Mouse (Mus musculus) v-Abl transformed pro-B cells (cell line): Measurements from ENCODE around the gene 1810037I17Rik.

Experiments used
- in situ Hi-C, 2 experiments: fragments of 400-800 bp; cut with MboI; formaldehyde crosslinking; loops; one replicate each; pipeline ENCODE4 v1.15.1; 2025; ENCODE audit not compliant: unreplicated experiment in 2 of 2

The 1810037I17Rik gene

DNA sequence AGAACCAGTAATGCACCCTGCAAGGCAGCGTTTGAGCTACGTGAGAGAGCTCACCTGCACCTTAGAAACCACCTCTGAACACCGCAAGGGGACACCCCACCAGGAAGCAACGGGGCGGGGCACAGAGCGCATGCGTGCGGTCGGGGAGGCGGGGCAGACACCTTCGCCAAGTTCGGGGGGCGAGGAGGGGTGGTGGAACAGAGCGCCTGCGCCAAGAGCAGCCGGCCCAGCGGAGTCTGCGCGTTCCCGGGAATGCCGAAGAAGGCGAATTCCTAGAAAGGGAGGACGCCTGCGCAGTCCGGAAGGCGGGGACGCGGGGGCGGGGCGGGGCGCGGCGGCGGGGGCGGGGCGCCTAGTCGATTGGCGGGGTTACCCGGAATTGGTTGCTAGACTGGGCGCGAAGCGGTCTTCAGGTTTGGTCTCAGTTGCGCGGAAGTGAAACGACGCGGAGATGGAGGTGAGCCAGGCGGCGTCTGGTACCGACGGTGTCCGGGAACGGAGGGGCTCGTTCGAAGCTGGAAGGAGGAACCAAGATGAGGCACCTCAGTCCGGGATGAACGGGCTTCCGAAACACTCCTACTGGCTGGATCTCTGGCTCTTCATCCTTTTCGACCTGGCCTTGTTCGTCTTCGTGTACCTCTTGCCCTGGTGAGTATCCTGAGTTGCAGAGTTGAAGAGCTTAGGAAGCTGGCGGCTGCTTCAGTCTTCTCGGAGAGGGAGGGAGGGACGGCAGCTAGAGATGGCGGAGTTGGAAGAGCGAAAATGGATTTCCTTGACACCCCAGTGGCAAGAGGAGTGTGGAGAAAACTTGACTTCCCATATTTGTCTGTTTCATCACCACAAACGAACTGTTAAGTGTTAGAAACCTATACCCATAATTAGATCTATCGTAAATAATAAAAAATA, at the start of gene 1810037I17Rik:
Gene 1810037I17Rik (plus strand): TSS at position 195 of the 906 bp plus-strand sequence.
- in situ Hi-C loops = loop anchor here (10.0 to 25.0 kb wide), 5 partner anchors 61 to 649 kb away; partner anchors contain the start of genes Bcar3 (in 1 of the 2), Dnttip2 (in 1 of the 2) and Usp53 (in 1 of the 2)

DNA sequence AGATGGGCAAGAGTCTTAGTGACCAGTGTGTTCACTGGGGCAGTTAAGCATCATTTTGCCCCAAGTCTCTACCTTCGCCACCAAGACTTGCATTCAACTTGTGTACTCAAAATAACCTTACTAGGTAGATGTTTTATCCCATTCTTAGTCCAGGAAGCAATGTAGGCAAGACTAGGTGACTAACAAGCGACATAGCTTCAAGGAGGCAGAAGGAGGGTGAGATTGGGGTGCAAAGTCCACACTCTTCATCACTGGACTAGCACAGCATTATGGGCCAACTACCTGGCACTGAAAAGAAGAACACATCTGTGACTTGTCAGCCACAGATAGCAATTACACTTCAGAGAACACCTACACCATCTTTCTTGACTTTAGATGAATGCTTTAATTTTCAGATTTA, 47.1 kb upstream of the 1810037I17Rik start:
- in situ Hi-C loops = no loop called here

DNA sequence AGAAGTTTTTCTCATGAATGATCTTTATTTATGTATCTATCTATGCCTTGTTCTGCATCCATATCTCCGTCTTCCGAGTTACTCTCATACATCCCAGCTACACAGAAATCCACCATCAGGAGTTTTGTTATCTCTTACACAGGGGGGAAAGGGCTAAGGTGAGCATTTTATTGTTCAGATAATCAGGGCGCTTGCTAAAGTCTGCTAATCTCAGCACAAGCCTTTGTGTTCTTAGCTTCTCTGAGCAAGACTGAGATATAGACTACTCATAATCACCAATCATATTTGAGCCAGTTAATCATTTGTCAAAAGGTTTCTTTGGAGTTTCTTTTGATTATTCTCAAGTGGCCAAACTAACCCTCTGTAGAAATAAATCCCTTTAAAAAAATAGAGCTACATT, 46.5 kb upstream of the 1810037I17Rik start:
- in situ Hi-C loops = no loop called here

DNA sequence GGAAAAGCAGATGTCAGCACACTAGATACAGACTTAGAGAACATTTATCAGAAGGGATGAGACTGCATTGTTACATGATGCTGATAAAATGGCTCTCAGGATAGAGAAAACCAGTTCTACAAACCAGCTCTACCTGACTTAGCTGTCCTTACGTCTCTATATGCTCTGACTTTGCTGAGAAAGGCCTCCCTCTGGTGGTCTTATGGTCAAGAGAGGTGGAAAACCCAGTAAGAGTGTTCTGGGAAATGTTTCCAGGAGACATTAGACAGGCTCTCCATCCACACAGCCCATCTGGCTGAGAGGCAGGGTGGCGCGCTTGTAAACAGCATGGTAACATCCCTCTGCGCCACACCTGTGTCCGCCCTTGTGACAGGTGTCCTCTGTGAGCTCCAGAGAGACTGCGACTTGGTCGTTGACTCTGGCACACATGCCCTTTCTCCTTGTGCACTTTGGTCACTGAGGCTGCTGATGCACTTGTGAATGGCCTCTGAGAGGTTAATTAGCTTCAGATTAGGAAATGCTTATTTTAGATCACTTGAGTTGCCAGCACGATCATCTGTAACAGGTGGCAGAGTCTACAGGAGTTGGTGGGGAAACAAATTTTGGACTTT, 45.2 kb upstream of the 1810037I17Rik start:
- in situ Hi-C loops = no loop called here

DNA sequence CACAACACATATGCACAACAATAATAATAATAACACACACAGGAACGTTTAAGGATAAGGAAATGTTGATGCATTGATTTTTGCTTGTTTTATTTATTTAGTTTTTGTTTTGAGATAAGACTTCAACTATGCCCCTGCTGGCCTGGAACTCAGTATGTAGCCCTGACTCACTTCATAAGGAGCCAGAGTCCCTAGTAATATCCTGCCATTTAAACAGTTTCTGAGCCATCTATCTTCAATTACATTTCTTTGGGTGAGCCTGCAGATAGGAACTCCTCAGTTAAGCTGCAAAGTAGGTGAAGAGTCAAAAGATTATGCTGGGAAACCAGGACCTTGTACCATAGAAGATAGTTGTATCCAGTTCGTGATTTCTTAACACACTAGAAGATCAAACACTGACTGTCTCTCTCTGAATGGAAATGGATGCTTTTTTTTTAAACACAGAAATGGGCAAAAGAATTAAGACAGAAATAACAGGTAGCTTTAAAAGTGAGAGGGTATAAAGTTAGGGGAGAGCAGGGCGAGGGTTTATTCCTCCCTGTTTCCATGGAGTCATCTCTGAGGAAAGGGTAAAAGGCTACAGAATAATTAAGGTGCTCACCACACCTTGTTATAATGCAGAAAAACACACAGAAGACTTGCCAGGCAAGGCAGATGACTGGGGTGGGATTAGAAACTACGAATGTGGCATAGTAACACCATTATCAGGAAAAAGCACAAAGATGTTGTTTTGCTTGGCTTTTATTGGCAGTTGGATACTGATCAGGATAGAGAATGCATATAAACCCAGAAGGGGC, 36.3 kb upstream of the 1810037I17Rik start:
- in situ Hi-C loops = no loop called here

DNA sequence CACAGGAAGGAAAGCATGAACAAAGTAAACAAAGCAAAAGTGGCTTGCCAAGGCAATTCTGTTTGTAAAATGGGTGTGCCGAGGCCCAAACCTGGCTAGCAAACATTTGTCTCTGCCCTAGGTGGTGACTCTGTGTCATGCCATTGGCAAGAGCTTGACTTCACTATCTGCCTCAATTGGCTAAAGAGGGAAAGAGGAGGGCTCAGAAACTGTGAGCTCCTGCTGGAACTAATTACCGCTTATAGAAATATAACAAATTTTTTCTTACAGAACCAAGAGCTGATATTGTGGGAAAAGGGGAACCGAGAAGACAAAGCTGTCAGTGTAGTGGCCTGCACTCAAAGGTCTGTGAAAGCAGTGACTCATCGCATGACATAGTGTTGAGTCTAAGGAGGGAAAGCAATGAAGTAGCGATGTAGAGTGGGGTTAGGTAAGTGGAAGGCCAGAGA, 35.6 kb upstream of the 1810037I17Rik start:
- in situ Hi-C loops = no loop called here

DNA sequence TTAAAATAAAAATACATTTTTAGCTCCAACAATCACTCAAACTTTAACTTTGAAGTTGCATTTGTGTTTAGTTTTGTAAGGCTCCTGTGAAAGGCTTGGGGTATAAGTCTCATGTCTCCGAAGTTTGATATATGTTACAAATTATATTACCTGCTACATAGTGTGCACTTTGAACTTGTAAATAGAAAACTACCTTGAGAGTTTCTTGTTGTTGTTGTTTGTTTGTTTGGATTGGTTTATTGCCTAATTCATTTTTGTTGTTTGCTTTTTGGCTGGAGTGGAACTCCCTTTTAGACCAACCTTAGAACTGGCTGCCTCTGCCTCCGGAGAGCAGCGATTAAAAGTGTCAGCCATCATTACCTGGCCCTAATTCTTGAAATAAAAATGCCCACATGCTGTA, 29.2 kb upstream of the 1810037I17Rik start, which contains the start of gene Fabp2:
Gene Fabp2 (plus strand): TSS at position 301 of the 400 bp plus-strand sequence.
- in situ Hi-C loops = no loop called here

DNA sequence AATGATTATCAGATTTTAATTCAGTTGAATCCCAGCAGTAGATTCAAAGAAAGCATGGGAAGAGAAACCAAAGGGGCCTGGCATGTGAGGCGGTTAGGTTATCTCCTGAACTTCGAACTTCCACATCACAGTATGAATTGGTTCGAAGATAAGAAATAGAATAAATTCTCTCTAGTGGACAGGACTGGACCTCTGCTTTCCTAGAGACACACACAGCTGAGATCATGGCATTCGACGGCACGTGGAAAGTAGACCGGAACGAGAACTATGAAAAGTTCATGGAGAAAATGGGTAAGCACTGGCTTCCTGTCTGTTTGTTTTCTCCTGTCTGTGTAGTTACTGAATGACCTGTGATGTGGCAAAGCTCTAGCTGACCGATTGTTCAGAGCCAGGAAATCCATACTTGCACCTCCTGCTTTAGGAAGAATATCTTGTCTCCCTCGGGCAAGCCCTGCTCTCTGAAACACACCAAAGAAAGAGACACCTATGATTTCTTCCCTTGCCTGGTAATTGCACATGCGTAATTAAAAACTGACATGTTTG, 28.7 kb upstream of the 1810037I17Rik start:
- in situ Hi-C loops = no loop called here

DNA sequence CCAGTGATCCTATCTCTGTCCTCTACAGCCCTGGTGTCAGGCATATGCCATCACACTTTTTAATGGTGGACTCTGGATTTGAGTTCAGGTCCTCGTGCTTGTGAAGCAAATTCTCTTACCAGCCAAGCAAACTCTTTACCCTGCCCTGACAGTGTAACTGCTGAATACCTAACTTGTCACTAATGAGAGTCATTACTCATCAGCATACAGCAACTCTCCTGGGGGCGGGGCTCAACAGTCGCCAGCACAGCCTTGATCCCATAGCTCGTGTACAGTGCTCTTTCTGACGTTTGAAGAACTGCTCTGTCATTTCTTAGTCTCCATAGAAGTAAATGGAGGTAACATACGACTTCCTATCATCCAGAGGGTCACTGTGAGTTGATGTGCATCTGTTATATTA, 25.7 kb upstream of the 1810037I17Rik start:
- in situ Hi-C loops = no loop called here

DNA sequence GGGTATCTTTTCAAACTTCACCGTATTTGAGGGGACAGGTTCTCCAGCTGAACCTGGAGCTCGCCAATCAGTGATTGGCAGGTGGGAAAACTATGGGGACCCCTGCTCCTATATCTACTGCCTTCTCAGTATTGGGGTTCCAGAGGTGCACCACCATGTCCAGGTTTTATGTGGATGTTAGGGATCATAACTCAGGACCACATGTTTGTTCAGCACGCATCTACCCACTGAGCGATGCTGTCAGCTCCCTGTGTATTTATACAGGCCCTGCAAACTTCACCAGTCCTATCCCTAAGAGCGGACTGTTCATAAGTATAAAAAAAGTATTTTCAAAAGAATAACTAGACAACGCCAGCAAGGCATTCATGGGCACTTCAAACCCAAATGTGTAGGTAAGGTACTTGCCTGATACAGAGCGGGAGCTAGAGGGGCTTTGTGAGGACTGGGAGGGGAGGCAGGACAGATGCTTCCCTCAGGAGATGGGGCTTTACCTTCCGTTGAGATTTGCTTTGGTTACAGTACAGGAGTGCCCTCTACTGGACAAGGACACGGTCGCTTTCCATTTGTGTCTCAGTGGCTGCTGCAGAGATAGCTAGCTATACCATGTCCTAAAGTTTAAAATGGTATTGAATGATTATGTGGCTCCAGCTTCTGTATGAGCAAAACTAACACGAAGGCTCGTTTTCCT, 20.1 kb upstream of the 1810037I17Rik start:
- in situ Hi-C loops = loop anchor here (10.0 to 25.0 kb wide), 4 partner anchors 259 to 1019 kb away; partner anchors contain the start of gene Bcar3 (in 1 of the 2)

DNA sequence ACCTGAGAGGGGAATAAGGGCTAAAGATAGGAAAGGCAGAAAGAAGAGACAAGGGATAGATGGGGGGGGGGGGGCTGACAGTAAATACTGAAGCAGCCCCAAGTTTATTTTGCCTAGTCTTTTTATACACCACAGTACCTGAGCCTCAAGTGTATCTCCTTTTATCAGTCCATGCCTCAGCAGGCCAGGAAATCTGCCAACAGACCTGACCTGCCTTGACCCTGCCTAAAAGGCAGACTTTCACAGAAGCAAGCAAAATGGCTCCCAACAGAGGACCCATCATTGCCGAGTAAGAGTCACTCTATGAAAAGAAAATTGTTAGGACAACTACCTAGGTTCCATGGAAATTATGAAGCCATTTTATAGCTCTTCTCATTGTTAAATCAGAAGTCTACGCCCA, 16.2 kb upstream of the 1810037I17Rik start:
- in situ Hi-C loops = loop anchor here (10.0 to 25.0 kb wide), 4 partner anchors 263 to 1023 kb away; partner anchors contain the start of gene Bcar3 (in 1 of the 2)

DNA sequence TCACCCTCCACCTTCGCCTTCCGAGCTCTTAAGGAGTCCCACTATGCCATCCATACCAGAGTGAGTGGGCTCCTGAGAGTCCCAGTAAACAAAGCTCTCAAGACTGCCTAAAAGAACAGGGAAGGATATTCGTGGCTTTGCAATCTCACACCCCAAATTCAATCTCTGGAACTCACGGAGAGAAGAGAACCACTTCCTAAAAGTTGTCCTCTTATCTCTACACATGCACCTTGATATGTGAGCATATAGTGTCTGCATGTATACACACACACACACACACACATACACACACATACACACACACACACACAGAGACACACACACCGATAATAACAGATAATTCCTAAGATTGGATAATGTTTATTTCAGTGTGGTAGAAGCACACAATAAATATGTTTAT, 8.5 kb upstream of the 1810037I17Rik start:
- in situ Hi-C loops = loop anchor here (25.0 kb wide), 2 partner anchors 428 to 628 kb away; partner anchors contain the start of gene Bcar3 (in 1 of the 2)

DNA sequence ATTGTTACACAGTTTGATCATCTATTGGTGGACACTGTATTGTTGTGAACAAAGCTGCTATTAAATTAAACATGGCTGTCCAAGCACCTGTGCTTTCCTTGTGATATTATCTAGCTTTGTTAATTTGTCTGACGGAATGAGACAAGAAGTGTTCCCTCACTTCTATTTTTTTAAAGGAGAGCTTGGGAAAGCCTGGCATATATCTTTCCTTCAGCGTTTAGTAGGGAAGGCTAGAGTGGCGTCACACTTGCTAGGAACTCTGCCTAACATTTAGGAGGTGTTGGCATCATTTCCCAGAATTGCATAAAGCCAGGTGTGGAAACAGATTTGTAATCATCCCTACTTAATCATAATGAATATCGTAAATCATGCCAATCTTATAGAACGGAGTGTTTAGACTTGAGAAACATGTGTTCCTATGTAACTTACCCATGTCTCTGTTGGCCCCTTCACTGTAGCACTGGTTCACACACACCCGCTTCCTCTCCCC, 7.8 kb upstream of the 1810037I17Rik start:
- in situ Hi-C loops = loop anchor here (25.0 kb wide), 2 partner anchors 429 to 629 kb away; partner anchors contain the start of gene Bcar3 (in 1 of the 2)

DNA sequence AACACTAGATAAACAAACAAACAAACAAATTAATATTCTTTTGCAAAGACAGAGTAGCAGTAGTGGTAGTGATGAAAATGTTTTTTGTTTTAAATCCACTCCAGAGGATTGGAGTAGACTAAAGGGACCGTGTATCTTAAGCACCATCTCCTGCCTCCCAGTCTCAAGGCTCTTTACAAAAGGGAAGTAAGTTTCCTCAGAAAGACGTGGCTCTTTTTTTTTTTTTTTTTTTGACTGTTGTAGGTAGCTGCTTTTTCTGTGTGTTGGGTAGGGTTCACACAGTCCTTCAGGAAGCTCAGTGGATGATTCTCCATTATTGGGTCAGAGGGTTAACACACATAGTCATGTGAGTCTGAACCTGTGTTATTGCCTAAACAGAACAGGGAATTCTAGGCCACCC, 5.3 kb upstream of the 1810037I17Rik start:
- in situ Hi-C loops = loop anchor here (25.0 kb wide), 2 partner anchors 431 to 631 kb away; partner anchors contain the start of gene Bcar3 (in 1 of the 2)

DNA sequence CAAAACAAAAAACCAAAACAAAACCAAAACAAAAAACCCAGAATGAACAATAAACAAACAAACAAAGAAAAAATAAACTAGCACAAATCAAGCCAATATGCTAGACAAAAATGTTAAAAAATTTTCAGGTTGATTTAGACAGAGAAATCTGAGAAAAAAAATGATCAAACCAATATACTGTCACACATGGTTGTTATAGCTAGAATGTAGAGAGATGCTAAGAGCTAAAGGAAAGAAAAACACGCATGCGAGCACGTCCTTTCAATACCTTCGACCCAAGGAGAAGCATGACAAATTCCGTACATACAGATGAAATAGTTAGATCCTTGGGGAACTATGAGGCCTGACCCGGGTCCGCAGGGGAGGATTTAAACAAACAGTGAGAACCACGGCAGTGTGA, 4.7 kb upstream of the 1810037I17Rik start, which contains the start of gene Gm10959:
Gene Gm10959 (minus strand): TSS at position 101 of the 400 bp plus-strand sequence.
- in situ Hi-C loops = loop anchor here (25.0 kb wide), 2 partner anchors 432 to 632 kb away; partner anchors contain the start of gene Bcar3 (in 1 of the 2)

DNA sequence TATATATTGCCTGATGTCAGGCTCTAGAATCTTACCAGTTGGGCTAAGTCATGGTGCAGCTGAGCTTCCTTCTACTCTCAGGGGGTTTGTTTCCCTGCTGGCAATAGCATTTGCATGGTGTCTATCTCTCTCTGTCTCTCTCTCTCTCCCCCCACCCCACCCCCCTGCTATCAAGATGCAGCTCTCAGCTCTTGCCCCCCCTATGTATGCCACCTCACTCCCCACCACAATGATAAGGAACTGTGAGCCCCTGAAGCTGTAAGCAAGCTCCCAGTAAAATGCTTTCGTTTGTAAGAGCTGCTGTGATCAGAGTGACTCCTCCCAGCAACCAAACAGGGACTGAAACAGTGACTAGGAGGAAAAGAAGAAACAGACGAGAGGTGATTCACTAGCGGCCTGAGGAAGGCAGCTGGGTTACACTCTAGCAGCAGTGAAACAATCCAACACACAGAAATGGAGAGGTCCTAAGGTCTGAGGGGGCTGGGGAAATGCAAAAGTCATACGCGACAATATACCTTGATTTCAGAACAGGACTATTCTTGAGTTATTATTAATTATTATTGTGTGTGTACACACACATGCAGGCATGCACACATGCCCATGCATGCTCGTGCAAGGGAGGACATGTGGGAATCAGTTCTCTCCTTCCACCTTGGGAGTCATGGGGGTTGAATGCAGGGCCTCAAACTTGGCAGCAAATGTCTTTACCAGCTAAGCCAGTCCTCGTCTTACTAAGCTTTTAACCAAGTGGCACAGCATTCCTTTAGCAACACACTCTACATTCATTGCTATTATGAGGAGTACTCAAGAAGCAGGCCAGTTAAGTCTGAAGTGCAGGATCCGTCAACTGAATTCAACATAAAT, 3.2 kb upstream of the 1810037I17Rik start:
- in situ Hi-C loops = loop anchor here (10.0 to 25.0 kb wide), 5 partner anchors 64 to 646 kb away; partner anchors contain the start of genes Bcar3 (in 1 of the 2), Dnttip2 (in 1 of the 2) and Usp53 (in 1 of the 2)

DNA sequence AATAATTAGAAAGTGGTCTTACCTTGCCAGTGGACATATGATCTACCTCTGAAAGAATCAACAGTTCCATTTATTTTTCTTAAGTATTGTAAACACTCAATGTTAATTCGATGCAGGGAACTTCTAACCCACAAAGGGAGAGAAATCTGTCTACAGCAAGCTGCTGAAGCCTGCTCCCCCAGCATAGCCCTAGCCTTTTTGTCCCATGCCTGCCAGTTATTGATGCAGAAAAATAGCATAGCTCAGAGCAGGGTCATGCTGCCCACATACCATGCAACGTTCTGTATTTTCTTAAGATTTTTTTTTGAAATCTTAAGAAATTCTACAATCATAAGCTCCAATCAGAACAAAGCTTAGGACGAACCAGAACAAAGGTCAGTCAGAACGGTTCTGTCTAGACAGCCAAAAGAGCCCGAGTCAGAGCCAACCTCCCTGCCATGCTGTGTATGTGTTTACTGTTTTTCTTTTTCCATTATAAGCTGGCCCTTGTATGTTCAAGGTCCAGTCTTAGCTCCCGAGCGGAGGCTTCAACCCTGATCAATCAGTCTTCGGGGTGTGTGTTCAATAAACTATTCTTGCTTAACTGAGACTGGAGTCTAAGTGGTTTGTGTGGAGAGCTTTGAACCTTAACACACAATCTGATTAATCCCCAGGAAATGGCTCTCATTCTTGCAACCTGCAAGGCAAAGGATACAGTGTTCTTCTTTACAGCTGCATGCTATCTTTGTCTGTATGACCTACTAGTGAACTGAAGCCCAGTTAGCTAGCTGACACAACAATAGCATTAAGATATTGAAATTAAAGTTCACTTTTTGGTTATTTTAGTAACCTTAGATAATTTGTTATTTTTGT, 2.1 kb upstream of the 1810037I17Rik start:
- in situ Hi-C loops = loop anchor here (10.0 to 25.0 kb wide), 5 partner anchors 63 to 647 kb away; partner anchors contain the start of genes Bcar3 (in 1 of the 2), Dnttip2 (in 1 of the 2) and Usp53 (in 1 of the 2)
